Mouse (Mus musculus) megakaryocyte, adult 5-6 weeks (primary cell): ENCODE results near the gene Zbtb45. TPM values are rescaled to one million over a fixed set of nuclear protein-coding genes. Genes with fewer than 3 reads are reported as not detected.

Source experiments
- ATAC-seq: 2 replicates; pipeline ENCODE4 v1.8.0; 2016; ENCODE audit warnings: mild to moderate bottlenecking, inconsistent platforms; ENCODE audit not compliant: poor library complexity, severe bottlenecking
- total RNA-seq, 2 experiments: library from RNA; stranded (forward) in 1 of 2; stranded (reverse) in 1 of 2; fragments of 153-499, 151-499 nt in 1 of 2; fragments of 221-1000, 200-1000 nt in 1 of 2; gene quantifications; 2 replicates each; pipeline versions ENCODE4 v1.2.3 to v1.2.4; 2015 to 2017

Gene Zbtb45
- total RNA-seq (2015) = 7.4 and 11.0 TPM in 2 replicates
- total RNA-seq (2017) = 6.6 and 9.5 TPM in 2 replicates

DNA sequence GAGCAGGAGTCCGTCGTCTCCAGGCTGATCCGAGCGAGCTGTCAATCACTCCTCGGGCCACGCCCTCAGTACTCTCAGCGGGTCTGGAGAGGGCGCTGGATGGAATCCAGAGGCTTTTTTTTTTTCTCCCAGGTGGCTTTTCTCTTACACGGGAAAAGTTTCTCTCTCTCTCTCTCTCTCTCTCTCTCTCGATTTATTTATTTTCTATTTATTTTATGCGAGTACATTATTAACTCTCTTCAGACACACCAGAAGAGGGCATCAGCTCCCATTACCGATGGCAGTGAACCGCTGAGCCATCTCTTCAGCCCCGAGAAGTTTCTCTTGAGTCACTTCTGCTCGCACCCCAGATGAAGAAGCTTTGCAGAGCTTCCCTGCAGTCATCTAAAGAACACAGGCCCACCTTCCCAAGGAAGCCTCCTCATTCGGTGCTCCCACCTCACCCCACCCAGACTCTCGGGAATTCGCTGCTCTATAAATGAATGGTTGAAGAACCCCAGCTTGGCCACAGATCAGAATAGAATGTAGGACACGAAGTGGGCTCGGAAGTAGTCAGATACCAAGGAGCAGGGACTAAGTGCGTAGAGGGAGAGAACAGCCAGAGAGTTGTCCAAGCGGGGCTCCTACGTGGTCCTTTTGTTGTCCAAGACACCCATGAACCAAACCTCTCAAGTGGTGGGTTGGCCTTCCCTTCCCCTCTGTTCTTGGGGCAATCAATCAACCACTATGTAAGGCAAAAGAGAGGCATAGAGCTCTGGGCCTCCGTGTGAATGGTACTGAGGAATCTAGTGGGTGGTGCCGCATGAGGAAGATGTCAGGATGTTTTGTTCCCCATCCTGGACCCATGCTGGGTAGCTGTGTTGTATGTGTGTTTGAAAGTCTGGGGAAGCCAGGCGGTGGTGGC is at the start of gene Zbtb45:
Gene Zbtb45 (minus strand): TSS at position 30 of the 904 bp plus-strand sequence.
- ATAC-seq = no peak

DNA sequence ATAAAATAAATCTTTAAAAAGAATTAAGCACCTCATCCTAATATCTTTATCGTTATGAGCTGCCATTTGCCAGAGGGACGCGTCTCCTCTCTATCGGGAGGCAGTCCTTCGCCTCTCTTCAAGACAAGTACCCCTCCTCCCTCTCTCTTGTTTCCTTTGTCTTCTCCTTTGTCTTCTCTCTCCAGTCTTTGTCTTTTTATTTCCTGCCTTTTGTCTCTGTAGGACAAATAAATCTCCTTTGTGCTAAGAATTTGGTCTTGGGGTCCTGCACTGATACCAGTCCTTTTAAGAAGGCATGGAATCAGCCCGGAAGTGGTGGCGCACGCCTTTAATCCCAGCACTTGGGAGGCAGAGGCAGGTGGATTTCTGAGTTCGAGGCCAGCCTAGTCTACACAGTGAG is 49.7 kb upstream of the Zbtb45 start:
- no peak for ATAC-seq

DNA sequence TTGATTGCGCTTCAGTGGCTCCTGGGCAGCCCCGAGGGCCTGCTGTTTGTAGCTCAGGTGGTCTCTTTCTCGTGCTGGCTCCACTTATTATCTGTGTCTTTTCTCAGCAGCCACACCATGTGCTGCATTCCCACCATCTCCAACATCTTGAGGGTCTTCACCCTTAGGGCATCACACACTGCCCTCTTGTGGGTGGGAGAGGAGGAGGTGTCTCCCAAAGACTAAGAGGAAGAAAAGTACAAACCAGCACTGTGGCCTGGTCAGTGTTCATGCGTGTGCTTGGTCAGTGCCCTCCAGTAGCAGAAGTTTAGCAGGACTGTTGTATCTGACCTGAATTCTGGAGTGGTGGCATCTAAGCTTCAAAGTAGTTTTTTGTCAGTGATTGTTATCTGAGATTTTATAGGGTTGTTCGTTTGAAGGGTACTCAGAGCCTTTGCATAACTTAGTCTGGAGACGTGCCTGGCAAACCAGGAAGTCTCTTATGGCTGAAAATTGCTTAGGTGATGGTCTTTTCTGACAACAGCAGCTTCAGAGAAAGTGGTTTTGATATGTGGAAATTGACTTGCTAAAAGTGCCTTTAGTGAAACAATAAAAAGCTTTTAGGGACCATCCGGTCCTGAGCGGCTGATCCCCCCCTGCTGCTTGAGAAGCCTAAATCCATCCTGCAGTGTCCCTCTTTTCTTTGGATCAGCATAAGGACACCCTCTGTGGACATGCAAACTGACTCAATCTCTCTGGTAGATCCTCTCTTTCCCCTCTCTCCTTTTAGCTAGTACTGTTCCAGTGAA is 47.3 kb upstream of the Zbtb45 start:
- ATAC-seq = no peak

DNA sequence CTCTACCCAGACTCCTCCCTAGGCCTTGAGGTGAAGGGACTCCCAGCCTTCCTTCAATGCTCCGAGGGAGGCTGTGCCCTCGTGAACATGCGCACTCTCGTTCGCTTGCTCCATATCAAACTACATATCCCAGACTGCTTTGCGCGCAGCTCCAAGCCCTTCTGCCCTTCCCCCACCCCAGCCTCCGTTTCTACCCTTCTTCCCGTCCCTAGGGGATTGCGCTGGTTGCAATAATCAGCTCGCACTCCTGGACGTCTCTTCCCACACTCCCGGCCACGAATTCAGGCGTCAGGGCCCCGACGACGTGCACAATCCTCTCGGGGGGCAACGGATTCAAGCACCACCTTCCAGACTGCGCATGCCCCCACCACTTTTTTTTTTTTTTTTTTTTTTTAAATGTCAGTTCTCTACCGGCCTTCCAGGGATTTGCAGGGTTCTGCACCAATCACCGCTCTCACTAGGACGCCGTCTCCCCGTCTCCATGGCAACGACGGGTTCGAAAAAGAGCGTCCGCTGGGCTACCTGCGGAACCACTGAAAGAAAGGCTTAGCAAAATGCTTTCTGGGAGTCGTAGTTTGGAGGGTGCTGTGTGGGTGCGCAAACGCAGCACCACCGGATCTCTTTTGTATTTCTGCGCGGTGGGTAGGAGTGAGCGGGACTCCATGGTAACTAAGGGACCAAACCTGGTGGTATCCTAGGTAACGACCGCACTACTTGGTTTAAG is 44.6 kb upstream of the Zbtb45 start, which contains the start of gene Mzf1:
Gene Mzf1 (minus strand): TSS at position 478 of the 724 bp plus-strand sequence.
- peak; percentile 92 for ATAC-seq

DNA sequence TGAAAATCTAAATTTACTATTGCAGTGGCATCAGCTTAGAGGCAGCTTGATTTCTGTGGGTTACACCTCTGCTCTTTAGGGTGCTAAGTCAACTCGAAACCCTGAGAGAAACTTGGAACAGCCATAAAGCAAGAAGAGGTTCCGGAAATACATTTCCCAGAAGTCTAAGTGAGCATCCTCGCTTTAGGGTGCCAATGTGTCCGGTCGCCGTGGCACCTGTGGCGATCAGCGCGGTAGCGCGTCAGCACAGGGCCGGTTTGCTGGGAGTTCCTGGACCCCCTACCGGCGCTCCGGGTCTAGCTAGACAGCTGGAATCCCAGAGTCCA is 44.1 kb upstream of the Zbtb45 start:
- peak; percentile 44 for ATAC-seq

DNA sequence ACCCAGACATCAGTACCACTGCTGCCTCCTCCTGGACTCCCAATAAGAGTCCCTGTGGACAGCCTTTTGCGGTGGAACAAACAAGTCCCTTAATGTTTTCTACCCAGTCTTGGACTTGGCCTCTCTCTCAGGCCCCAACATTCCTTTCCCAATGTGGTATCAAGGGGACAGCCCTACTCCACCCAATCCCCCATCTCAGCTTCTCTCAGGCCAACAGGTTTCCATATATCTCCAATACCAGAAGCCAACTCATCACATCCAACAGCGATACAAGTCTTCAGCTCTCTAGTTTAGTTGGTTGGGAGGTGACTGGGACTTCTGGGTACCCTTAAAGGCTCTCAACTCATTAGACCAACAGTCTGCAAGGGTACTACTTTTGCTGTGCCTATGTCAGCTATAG is 43.7 kb upstream of the Zbtb45 start:
- no peak for ATAC-seq

DNA sequence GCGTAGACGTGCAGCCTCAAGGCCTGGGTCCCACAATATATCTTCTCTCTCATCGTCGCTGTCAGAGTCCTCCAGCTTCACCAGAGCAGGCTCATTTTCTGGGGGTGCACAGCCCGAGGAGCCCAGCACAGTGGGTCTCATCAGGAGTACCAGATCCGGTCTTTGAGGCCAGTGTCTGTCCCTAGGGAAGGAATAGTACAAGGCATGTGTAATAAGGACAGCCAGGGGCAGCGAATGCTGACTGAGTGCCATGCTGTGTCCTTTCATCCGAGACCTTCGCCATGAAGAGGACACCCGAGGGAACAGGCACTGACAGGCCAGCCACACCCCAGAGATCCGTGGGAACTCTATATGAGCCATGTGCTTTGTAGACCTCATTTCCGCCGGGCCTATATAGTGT is 43.2 kb upstream of the Zbtb45 start:
- no peak for ATAC-seq

DNA sequence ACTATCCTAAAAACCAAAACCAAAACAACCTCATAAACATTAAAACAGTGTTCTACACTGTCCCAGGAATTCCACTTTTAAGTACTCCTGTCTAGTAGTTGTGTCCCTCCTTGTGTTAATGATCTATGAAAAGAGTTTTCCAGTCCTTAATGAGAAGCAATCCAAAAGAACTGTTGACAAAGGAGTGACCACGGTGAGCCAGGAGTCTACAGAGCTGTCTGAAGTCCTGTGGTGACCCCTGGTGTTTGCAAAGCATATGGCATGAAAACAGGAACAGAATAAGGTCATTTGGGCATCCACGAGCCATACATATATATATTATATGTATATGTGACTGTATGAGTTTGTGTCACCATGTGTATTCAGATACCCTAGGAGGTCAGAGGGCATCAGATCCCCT is 36.2 kb upstream of the Zbtb45 start:
- peak; percentile 87 for ATAC-seq

DNA sequence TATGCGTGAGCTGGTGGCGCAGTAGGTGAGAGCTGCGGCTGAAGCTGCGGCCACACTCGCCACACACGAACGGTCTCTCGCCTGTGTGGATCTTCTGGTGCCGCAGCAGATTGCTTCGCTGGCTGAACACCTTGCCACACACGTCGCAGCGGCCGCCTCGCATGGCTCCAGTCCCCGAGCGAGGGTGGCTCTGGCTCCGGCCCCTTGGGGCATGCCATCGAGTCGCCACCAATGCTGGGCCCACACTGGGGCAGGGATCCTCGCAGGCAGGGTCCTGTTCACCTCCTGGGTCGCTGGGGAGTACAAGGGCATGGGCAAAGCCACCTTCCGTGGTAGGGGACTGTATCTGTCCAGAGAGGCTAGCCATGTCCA is 34.4 kb upstream of the Zbtb45 start:
- ATAC-seq = no peak

DNA sequence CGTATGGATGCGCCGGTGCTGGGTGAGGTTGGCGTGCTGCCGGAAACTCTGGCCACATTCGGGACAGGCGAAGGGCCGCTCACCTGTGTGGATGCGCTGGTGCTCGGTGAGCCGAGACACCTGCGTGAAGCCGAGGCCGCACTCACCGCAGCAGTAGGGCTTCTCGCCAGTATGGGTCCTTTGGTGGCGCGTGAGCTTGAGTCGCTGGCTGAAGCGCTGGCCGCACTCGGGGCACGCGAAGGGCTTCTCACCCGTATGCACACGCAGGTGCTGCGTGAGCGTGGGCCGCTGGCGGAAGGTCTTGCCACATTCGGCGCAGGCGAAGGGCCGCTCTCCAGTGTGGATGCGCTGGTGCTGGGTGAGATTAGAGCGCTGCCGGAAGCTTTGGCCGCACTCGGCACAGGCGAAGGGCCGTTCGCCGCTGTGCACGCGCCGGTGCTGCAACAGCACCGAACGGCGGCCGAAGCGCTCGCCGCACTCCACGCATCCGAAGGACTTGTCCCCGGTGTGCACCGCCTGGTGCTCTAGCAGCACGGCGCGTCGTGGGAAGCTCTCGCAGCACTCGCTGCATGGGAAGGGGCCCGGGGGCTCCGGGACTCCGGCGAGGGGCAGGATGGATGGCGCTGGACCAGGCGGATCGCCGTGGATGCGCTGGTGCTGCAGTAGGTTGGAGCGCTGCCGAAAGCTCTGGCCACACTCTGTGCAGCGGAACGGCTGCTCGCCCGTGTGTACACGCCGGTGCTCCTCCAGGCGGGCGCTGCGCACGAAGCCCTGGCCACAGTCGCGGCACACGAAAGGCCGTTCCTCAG is 33.8 kb upstream of the Zbtb45 start:
- ATAC-seq = peak; percentile 27

DNA sequence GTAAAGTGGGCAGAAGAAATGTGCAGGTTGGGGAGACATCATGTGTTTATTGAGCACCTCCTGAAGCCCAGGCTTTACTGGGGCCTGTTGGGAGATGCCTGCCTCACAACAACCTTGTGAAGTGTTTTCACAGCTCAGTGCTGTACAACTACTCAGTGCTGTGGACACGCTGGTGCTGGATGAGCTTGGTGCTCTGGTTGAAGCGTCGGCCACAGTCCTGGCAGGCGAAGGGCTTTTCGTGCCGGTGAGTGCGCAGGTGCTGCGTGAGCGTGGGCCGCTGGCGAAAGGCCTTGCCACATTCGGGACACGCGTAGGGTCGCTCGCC is 33.2 kb upstream of the Zbtb45 start:
- ATAC-seq = no peak

DNA sequence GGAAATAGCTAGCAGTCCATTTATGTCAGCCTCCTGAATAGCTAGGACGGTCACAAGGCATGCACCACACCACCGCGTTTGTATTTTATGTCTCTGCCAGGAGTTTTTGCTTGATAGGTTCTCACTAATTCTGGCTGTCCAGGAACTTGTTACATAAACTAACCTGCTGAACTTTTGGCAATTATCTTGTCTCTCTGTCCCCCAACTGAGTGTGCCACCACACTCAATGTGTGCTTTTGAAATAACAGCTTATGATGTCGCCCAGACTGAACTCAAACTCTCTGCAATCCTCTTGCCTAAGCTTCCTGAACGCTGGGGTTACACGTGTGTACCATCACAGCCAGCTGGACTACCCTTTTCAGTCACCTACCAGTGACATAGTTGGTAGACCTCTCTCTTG is 32.7 kb upstream of the Zbtb45 start:
- ATAC-seq = no peak

DNA sequence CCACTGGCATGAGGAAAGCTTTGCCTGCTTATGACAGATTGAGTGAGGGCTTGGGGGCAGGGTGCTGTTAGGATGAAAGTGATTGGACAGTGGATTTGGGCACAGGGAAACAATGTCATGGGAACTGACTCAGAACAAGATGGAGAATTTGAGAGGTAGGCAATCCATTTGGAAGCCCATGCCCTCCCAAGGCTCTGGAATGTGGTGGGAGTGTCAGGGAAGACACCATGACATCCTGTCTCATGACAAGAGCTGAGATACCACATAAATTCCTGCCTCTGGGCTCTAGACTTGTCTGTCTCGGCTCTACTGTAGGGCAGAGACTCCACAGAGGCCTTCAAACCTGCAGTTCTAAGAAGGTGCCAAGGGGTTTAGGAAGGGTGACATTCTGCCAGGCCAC is 31.4 kb upstream of the Zbtb45 start:
- ATAC-seq = no peak

DNA sequence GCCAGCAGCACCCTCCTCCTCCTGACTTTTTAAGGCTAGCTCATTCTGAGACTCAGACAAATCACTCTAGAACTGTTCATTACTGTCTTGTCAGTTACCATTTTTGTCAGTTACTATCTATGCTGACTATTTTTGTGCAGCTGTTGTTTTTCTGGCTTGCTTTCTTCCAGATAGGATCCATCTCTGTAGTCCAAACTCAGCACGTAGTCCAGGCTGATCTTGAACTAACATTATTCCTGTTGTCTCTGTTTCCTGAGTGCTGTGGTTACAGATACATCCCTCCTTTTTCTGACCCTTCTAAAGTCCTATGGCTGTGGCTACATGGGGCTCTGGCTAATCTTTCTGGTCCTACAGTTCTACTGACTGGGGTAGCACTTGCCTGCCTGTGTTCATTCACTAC is 29.3 kb upstream of the Zbtb45 start:
- ATAC-seq = no peak

DNA sequence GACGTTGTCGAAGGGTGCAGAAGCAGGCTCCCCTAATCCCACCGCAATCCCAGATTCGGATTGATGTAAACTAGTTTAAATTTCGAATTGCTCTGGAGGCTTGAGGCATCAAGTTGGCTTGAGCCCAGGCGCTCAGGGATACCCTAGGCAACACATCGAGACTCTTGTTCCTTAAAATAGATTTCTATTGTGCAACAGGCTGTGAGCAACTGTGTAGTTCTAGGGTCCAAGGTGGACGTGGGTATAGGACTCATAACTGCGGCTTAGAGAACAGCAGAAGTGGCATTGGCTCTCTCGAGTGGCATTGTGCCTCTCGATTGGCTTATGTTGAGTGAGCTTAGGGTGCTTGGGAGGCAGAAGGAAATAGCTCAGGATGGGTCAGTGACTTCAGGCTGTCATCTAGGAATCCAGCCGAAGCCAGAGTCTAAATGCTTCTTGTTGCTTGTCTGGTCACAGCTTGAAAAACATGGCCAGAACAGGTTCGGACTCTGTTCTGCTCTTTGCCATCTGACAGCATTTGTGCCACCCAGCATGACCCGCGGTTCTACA is 28.9 kb upstream of the Zbtb45 start:
- ATAC-seq = peak; percentile 39

DNA sequence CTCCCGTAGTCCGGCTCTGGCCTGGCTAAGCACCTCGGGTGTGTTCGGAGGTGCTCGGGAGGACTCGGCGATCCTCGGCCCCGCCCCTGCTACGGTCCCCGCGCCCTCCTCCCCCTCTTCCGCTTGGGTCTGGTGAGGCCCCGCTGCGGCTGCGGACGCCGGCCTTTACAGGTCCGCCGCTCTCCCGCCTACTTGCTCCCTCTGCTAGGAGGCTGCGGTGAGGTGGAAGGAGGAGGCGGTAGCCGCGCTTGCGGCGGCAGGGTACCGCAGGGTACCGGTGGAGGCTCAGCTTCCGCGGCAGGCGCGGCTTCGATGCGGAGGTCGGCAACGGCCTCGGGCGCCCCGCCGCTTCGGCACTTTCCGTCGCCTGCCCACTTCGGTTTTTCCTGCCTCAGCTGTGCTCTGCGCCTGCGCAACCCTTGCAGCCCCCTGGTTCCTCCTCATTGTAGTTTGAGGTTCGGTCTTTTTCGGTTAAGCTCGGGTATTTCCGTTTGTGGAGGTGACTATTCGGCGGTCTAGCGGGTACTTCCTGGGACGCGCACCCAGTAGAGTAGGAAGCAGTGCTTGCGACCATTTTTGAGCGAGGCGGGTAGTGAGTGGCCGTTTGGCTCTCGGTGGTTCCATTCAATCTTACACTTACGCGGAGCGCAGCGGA is 28.2 kb upstream of the Zbtb45 start, which contains the start of gene Ube2m:
Gene Ube2m (minus strand): TSS at position 375 of the 655 bp plus-strand sequence.
- peak; percentile 70 for ATAC-seq

DNA sequence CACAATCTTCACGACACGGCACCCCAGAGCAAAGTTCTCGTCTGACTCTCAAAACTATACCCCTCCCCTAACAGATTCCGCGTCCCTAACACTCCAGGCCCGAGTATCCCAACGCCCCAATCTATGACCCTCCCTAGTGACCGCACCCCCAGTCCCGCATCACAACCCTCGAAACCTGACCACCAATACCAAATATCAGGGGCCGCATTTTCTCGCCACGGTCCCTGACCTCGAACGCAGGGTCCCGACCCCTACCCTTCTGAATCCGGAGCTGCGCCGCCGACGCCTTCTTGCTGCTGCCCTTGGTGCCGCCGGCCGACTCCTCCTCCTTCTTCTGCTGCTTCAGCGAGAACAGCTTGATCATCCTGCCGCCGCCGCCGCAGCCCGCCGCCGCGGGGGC is 27.5 kb upstream of the Zbtb45 start:
- no peak for ATAC-seq

DNA sequence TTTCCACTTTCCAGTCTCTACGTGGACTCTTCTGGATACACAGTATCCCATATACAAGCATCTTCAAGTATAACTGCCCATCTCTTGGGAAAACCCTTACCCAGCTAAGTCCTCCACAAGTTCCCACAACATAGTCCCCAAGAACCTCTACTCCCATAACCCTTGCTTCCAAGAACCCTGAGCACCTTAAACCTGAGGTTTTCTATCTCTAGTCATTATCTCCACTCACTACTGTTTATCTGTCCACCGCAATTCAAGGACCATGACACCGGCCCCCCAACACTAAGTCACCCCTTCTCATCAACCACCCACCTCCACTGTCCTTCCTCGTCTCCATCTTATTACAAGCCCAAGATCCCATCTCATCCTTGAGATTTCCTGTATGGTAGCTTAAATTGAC is 27.0 kb upstream of the Zbtb45 start:
- ATAC-seq = no peak

DNA sequence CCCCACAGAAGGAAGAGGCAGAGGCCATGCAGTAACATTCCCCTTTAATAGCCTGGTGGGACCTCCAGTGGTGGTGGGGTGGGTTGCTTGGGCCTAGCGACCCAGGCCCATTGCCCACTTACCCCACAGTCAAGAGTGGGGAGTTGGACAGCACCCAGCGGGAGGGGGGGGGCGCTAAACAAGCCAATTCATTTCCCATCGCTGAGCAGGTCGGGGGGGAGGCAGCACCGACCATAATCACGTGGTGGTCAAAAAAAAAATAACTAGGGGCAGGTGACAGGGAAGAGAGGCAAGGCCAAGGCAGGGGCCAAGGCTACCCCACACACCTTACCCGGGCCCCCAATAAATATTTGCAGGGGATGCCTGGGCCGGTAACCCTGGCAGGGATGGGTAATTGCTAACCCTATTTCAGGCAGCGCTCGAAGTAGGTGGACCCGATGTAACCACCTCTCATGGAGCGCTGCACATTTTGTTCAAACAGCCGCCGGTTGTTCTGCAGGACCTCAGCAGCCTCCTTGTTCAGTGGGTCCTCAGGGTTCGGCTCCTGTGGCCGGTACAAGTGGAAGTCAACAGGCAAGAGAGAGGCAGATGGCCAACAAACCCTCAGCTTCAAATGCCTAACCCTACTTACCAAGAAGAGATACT is 25.5 kb upstream of the Zbtb45 start:
- no peak for ATAC-seq
